Mouse (Mus musculus) brain, embryonic 14.5 days (tissue): ENCODE measurements at regions not wholly inside any gene's neighbourhood (a gene's known extent, or its start where the extent isn't known, plus 50 kb on each side); places are given as distances from the start of the nearest gene placed in this dataset.

ENCODE experiments used
- CTCF ChIP-seq: fragments of 200-500 bp; IDR thresholded peaks from 2 replicates; pipeline ENCODE4 v1.5.1; 2012; ENCODE audit warnings: inconsistent platforms, mild to moderate bottlenecking, moderate library complexity, borderline replicate concordance; ENCODE audit not compliant: insufficient read depth, insufficient read length; ENCODE audit errors: extremely low read depth
- POLR2A ChIP-seq: fragments of 200-500 bp; IDR thresholded peaks from 2 replicates; pipeline ENCODE4 v1.6.1; 2012; ENCODE audit warnings: mild to moderate bottlenecking, inconsistent platforms, borderline replicate concordance; ENCODE audit not compliant: poor library complexity, insufficient read depth, insufficient read length, severe bottlenecking; ENCODE audit errors: extremely low read depth

GRCm38 (mm10) chr7:66547694-66548093 is 120.4 kb upstream of the Aldh1a3 start:
- TF ChIP-seq CTCF (no peak), POLR2A (no peak)
